Mouse (Mus musculus) gastrocnemius, postnatal 36 days (tissue): ENCODE measurements around the gene Cd180. TPM values are rescaled to one million over a fixed set of nuclear protein-coding genes. Genes with fewer than 3 reads are reported as not detected.

ENCODE experiments used
- DNase-seq, 2 experiments: peaks; one replicate each; pipeline ENCODE4 v3.0.0; 2022
- intact Hi-C: fragments of 180-260 bp; cut with DNase I; formaldehyde crosslinking; loops from one replicate; pipeline ENCODE4 v1.15.1; 2025
- long read RNA-seq, 2 experiments: library from polyadenylated mRNA; stranded (forward); transcript quantifications; one replicate each; pipeline ENCODE4 v2.0.0; 2021
- total RNA-seq, 2 experiments: library from RNA; stranded (reverse); gene quantifications; 2 replicates each; pipeline ENCODE4 v1.2.3; 2021

Cd180 gene
- under 1 TPM; 0.27 to 0.28 TPM for total RNA-seq
- long read RNA-seq, experiment 1, partial matches to known transcripts = 0 of 6 reads
- long read RNA-seq, experiment 1, other reads (novel, unspliced or antisense) = 6 of 6 reads
- long read RNA-seq, experiment 2, partial matches to known transcripts = 0 of 6 reads
- long read RNA-seq, experiment 2, other reads (novel, unspliced or antisense) = 6 of 6 reads

- intact Hi-C loops = no loop called here
- no peak for DNase-seq
Observed at GRCm38 (mm10) chr13:102693341-102693801, at the start of gene Cd180. Gene Cd180, plus strand, starts transcription at chr13:102693558.

DNA sequence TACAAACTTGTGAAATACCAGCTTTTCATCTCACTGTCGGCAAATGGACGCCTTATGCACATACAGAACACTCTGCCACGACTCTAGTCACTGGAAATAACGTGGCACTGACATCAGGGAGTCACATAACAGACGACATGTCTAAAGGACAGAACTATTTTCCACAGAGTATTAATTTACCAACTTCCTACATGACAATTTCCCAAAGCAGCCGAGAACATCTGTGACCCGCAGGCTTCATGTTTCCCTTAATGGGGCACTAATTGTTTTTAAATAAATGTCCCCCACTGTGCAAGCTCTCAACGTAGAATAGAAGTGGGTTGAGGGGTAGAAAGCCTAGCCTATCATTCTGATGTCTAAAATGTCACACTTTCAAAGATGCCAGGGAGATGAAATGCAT, 49.0 kb upstream of the Cd180 start:
- intact Hi-C loops = loop anchor here (2.0 kb wide), 1 partner anchor 924 kb away; no protein-coding TSS in a partner anchor
- no peak for DNase-seq

- intact Hi-C loops = loop anchor here (2.0 to 5.0 kb wide), 2 partner anchors 924 to 1753 kb away; no protein-coding TSS in a partner anchor
- peak in 1 of 2 experiments; percentile 38 for DNase-seq
Observed at GRCm38 (mm10) chr13:102644789-102645551, 48.4 kb upstream of the Cd180 start.

- no peak for DNase-seq
- intact Hi-C loops = loop anchor here (5.0 kb wide), 1 partner anchor 1754 kb away; no protein-coding TSS in a partner anchor
Observed at GRCm38 (mm10) chr13:102646271-102646771, 47.0 kb upstream of the Cd180 start.

GRCm38 (mm10) chr13:102647511-102647910, 45.8 kb upstream of the Cd180 start:
- no peak for DNase-seq
- intact Hi-C loops = loop anchor here (5.0 kb wide), 1 partner anchor 1755 kb away; no protein-coding TSS in a partner anchor

GRCm38 (mm10) chr13:102652303-102652889, 41.0 kb upstream of the Cd180 start:
- DNase-seq = no peak
- intact Hi-C loops = no loop called here

GRCm38 (mm10) chr13:102655071-102655570, 38.2 kb upstream of the Cd180 start:
- DNase-seq = no peak
- intact Hi-C loops = no loop called here

DNA sequence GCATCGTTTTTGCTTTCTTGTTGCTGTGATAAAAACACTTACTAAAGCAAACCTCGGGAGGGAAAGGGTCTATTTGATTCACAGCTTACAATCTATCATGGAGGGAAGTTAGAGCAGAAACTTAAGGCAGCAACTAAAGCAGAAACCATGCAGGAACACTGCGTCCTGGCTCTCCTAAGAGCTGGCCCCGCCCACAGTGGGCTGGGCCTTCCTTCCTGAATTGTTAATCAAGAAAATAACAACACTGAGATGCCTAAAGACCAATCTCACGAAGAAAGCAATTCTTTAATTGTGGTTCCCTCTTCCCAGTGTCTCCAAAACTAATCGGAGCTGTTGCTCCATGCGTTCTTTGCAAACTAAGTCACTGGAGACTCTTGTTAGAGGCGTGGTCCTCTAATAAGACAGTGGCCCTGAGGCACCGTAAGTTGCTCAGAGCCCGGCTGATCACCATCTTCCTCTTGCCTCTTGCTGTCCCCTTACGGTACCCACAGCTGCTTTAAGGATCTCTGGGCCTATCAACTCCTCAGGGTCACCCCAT, 37.1 kb upstream of the Cd180 start:
- no peak for DNase-seq
- intact Hi-C loops = no loop called here

DNA sequence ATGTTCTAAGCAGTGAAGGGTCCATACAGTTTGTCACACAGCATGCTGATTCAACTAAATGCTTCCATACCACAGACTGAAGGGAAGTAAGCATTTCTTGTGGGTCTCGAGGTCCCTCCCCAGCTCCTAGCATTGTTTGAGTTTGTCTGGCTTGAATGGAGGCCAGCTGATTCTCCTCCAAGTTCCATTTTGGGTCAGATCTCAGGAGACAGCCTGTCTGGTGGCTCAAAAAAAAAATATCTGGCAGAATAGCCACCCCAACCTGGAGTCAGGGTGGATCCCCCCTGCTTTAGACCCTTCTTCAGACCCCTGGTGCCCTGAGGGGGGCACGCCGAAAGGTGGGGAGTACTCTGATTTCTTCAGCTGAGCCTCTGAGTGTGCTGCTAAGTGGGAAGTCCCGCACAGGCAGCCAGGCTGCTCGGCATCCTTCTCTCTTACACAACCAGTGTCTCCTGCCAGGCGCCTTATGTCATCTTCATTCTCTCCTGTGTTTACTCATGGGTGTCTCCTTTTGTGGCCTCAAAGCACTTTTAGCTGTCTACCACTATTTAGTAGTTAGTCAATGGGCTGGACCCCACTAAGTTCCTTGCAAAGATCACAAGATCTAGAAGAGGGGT, 35.0 kb upstream of the Cd180 start:
- peak; percentile 51 to 66 for DNase-seq
- intact Hi-C loops = no loop called here

GRCm38 (mm10) chr13:102664041-102664440, 29.3 kb upstream of the Cd180 start:
- intact Hi-C loops = no loop called here
- DNase-seq = no peak

GRCm38 (mm10) chr13:102664843-102665587, 28.3 kb upstream of the Cd180 start:
- DNase-seq = no peak
- intact Hi-C loops = no loop called here

GRCm38 (mm10) chr13:102665588-102666232, 27.6 kb upstream of the Cd180 start:
- intact Hi-C loops = no loop called here

DNA sequence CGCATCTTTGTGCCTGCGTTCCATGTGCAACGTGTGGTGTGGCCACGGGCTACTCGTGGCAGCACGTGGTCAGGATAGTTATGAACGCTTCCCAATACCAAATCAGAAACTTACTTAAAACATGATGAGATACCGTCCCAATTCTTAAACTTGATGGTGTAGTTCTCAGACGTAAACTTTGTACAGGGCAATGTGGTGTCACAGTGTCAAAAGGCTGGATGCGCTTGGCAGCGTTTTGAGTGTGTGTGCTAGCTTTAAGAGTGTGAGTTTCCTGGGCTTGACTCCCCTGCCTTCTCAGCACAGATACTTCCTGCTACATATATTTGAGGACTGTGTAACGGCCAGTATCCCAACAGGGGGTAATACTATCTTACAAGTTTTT, 27.1 kb upstream of the Cd180 start:
- DNase-seq = no peak
- intact Hi-C loops = no loop called here

More at GRCm38 (mm10) chr13:102665588-102666232, 27.6 kb upstream of the Cd180 start:
- no peak for DNase-seq

- intact Hi-C loops = no loop called here
- no peak for DNase-seq
Observed at GRCm38 (mm10) chr13:102666731-102667130, 26.6 kb upstream of the Cd180 start.

GRCm38 (mm10) chr13:102667401-102667800, 26.0 kb upstream of the Cd180 start:
- no peak for DNase-seq
- intact Hi-C loops = no loop called here

GRCm38 (mm10) chr13:102667842-102668241, 25.5 kb upstream of the Cd180 start:
- intact Hi-C loops = no loop called here
- no peak for DNase-seq

- DNase-seq = no peak
- intact Hi-C loops = no loop called here
Observed at GRCm38 (mm10) chr13:102668933-102669332, 24.4 kb upstream of the Cd180 start.

- intact Hi-C loops = no loop called here
- no peak for DNase-seq
Observed at GRCm38 (mm10) chr13:102669522-102670256, 23.7 kb upstream of the Cd180 start.
